Mouse (Mus musculus) thymus, postnatal 4 days (tissue): ENCODE measurements around the gene Olfr1101.

Experiments used
- DNase-seq: peaks from one replicate; pipeline ENCODE4 v3.0.0; 2021

Olfr1101 gene

DNA sequence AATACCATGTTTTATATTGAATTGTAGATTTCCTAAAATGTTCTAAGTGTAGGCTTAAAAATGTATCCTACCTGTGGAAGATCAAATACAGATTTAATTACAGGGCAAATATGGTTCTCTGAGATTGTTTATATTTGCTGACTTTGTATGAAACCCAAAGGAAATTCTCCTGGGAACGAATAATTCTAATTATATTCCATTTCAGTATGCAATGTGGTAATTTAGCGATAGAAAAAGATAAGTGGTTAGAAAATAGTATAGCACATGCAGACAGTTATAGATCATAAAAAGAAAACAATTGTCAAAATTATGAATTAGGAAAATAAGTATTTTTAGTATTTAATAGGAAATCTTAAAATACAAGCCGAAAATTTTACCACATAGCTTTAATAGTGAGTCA lies at the start of gene Olfr1101:
TSS of gene Olfr1101 (minus strand) at position 101 of the 400 bp plus-strand sequence.
- no peak for DNase-seq

DNA sequence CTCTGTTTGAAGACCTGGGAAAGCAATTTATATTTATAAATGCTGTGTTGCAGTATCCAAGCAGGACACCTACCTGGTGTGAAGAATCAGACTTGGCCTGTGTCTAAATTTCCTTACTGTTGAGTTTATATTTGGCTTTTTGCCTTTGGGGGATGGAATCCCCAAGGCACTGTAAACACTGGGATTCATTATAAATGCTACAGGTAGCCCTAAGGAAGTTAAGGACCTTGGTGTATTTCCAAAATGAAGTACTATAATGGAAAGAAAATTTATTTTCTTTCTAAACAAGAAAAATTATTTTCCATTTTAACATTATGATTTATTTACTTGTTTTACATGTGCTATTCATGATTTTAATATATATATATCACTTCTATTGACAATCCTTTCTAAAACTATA lies 45.4 kb upstream of the Olfr1101 start, which contains the start of gene Olfr1105:
TSS of gene Olfr1105 (minus strand) at position 101 of the 400 bp plus-strand sequence.
- DNase-seq, result no peak

DNA sequence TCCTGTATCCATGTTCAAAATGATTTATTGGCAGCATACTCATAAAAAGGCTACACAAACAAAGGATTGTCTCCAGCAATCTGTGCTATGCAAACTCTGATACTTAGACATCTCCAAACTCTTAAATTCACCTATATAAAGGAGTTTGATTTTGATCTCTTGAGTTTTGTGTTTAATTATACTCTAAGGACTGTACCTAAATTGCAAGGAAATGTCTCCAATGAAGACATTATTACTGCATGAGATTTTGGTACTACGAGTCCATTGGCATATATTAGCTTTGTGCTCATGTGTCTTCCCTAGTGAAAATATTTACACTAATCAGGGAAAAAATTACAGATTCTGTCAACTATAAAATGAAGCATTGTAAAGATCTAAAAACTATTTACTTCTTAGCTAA lies 36.0 kb upstream of the Olfr1101 start, which contains the start of gene Olfr1104:
TSS of gene Olfr1104 (minus strand) at position 101 of the 400 bp plus-strand sequence.
- no peak for DNase-seq

DNA sequence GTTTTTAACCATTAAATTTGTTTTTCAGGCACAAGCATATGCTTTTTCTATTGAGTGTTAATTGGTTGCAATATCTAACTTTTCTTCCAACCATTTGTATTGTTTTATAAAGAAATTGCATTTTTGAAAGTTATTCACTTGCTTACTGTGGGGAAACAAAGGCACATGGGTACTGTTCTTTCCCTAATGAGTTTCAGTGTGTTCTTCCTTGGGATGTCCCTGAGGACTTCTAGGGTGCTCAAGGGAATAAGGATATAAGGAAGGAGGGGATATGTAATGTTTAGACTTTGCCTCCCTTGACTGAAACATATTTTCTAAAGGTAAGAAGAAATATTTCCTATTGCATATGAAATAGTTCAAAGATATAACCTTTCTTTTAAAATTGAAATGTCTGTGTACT lies 7.1 kb upstream of the Olfr1101 start, which contains the start of gene Olfr1102:
TSS of gene Olfr1102 (plus strand) at position 301 of the 400 bp plus-strand sequence.
- DNase-seq, result no peak

DNA sequence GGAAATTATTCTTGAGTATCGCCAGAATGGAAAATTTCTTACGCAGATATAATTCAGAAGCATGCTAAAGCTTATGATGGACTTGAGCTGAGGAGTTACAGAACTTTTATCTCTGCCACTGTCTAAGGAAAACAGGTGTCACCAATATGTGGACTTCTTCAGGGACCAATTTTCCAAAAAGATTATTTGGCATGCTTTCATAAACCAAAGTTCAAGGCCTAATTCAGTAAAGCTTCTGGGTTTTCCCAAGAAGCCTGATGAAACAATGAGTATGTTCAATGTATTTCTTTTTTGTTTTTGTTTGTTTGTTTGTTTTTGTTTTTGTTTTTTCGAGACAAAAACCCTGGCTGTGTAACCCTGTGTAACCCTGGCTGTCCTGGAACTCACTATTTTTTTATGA lies 11.2 kb downstream of the Olfr1101 start, which contains the start of gene Olfr1100:
TSS of gene Olfr1100 (minus strand) at position 101 of the 400 bp plus-strand sequence.
- DNase-seq, result no peak

DNA sequence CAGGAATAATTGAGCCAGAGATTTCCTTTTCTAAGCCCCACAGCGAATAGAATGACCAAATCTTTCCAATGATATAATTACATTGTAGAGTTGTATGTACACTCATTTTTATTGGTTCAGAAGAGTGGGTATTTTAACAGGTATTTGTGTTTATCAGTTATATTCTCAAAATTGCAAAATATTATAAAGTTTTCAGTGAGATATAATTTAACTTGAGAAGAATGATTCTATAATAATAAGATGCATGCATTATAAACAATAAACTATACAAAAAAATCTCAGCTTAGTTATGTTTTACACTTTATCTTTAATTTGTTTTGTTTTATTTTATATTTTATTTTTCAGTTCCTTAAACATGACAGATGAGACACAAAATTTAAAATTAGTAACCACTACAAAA lies 30.4 kb downstream of the Olfr1101 start, which contains the start of gene Olfr1099:
TSS of gene Olfr1099 (minus strand) at position 101 of the 400 bp plus-strand sequence.
- no peak for DNase-seq
